Mouse (Mus musculus) Patski (cell line): ENCODE measurements at regions not wholly inside any gene's neighbourhood (a gene's known extent, or its start where the extent isn't known, plus 50 kb on each side); places are given as distances from the start of the nearest gene placed in this dataset.

Experiments used
- ATAC-seq: fragments of 100-300 bp; one replicate; pipeline ENCODE4 v1.8.0; 2021
- CTCF ChIA-PET: fragments of 350-600 bp; sonication (Branson Sonifier 250); formaldehyde crosslinking; loops from one replicate; lab custom pipeline; 2022; ENCODE audit warnings: inconsistent platforms; lab: Charles Lee
- POLR2A ChIA-PET: fragments of 350-600 bp; sonication (Branson Sonifier 250); formaldehyde crosslinking; loops from one replicate; lab custom pipeline; 2022; ENCODE audit warnings: antibody characterized with exemption, inconsistent platforms; lab: Charles Lee
- DNase-seq: peaks from one replicate; pipeline ENCODE4 v3.0.0-alpha.2; 2011; ENCODE audit warnings: low read depth, low spot score
- H3K27me3 ChIP-seq: fragments of 371-371 bp; one replicate; pipeline ENCODE4 v1.5.1; 2021
- CTCF ChIP-seq: fragments of 100-300 bp; IDR thresholded peaks from one replicate; pipeline ENCODE4 v1.5.1; 2021
- in situ Hi-C: fragments of 300-500 bp; cut with MboI; formaldehyde crosslinking; loops from 3 replicates; pipeline ENCODE4 v1.11.1; 2018; ENCODE audit warnings: low pct_unique_long_range_greater_than_20kb, mixed read lengths

DNA sequence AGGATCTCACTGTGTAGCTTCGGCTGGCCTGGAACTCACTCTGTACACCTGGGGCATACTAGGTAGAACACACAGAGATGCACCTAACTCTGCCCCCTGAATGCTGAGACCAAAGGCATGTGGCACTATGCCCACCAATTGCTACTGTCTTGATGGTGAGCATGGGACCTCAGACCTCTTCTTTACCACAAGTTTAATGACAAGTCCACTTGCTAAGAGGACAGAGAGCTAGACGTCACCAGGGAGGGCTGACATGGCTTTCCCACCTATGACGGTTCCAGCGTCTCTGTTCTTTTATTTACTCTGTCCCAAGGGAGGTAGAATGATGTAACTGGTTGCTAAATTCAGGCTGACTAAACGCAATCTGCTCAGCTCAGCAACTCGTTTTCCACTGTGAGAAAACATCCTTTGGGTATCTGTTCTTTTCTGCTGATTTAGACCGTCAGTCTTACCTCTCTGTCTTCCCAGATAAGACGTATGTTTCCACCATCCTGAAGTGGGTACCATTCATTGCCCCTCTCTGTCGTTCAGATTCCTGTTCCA lies 88.6 kb upstream of the Adra1d start:
- DNase-seq: no peak
- POLR2A ChIA-PET: no interaction called here
- H3K27me3 ChIP-seq: no peaks in the 10 kb centered on the region
- in situ Hi-C loops: no loop called here
- CTCF ChIA-PET: no interaction called here
- no peak for ATAC-seq
- TF ChIP-seq CTCF: no peak

DNA sequence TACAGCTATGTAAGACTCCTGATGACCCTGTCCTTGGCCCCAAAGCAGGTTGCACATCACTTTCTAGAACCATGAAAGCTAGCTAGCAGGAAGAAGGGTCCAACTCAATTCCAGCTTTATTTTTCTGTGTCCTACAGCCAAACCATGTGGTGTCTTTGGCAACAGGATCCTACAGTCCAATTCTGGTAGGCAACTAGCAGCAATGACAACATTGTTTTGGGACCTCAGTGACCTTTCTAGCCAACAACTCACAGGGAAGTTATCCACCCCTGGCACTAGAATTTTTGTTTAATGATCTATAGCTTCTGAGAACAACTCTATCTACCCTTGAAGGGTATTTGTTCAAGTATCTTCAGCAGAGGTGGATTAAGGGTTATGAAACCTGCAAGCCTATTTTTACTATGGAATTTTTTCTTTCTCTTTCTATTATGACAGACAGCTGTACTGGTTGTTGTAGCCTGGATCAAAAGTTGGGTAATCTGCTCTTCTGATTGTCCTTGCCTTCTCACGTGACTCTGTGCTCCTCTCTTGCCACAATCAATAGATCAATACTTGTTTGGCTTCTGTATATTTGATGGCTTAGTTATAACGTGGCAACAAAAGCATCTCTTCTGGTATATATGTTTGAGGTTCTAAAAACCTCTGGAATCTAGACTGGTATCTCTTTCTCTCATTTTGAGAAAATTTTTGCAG lies 82.2 kb upstream of the Adra1d start:
- no peak for DNase-seq
- H3K27me3 ChIP-seq: no peaks in the 10 kb centered on the region
- TF ChIP-seq CTCF: no peak
- ChIA-PET CTCF (interaction anchor here (0.9 to 1.2 kb wide), 3 partner anchors 13 to 15 kb away, joined by 3 read pairs; no protein-coding TSS in a partner anchor), POLR2A (interaction anchor here (1.1 kb wide), 1 partner anchor 11 kb away, joined by 4 read pairs; no protein-coding TSS in a partner anchor)
- in situ Hi-C loops: no loop called here
- ATAC-seq: no peak

DNA sequence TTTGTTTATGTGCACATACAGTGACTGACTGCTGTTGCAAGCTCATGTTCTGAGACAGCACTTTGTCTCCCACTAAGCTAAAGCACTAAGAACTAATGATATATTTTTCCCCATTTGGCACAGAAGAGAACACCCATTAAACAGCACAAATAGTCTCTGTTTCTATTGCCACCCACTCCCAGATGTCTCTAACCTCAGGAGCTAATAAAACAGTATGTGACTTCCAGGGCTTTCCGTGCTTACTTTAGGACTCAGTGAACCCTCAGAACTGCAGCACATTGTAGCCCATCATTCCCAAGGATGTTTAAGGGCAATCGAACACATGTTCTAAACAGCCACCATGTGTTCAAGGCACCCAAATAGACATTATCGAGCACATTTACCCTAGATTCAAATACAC lies 80.4 kb upstream of the Adra1d start:
- ChIA-PET CTCF (interaction anchor here (1.5 kb wide), 1 partner anchor 18 kb away, joined by 3 read pairs; no protein-coding TSS in a partner anchor), POLR2A (no interaction called here)
- no peak for TF ChIP-seq CTCF
- no peaks in the 10 kb centered on the region for H3K27me3 ChIP-seq
- DNase-seq (no peak), ATAC-seq (no peak)
- in situ Hi-C loops: no loop called here

DNA sequence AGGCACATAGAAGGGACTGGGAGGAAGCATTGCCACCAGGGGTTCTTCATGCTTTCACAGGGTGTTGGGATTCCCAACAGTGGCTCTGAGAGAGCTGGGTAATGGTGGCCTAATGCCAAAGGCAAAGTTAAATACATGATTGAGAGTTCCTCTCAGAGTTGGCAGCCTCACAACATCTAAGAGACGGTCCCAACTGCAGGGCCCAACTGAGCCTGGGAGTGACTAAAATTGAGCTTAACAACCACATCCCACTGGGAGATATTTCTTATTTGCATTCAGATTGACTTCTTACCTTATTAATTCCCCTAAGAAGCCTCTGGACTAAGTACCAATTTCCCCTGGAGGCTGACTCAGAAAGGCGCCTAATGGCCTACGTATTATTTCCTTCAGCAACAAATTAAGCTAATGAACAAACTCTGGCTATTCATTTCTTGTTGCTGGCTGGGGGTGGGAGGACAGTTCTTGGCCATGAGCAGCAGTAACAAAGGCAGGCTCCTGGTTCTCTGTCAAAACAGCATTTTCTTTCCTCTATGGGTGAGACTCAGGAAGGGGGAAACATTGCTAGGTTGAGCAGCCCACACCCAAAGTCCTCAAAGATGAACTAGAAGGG lies 77.0 kb upstream of the Adra1d start:
- H3K27me3 ChIP-seq: no peaks in the 10 kb centered on the region
- ATAC-seq (no peak), DNase-seq (no peak)
- ChIA-PET CTCF (interaction anchor here (1.2 to 2.1 kb wide), 4 partner anchors 11 to 27 kb away, joined by 3 to 8 read pairs (median 5); no protein-coding TSS in a partner anchor), POLR2A (no interaction called here)
- no peak for TF ChIP-seq CTCF
- in situ Hi-C loops: no loop called here

DNA sequence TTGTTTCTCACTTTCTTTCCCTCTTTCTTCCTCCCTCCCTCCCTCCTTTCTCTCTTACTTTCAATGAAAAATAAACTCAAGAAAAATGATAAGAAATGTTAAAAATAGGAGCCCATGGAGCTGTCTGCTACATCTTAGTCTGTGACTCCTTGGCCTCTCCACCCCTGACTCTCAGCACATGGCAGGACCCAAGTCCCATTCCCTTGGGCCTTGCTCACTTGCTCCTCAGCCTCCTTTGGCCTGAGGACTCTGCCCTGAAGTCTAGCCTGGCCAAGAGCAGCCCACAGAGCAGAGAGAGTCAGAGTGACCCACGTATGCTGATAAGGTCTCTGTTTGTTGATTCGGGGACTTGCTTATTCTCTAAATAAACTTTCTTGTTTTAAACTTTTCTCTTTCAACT lies 73.7 kb upstream of the Adra1d start:
- CTCF ChIA-PET: interaction anchor here (1.3 kb wide), 1 partner anchor 31 kb away, joined by 3 read pairs; no protein-coding TSS in a partner anchor
- H3K27me3 ChIP-seq: no peaks in the 10 kb centered on the region
- ATAC-seq: no peak
- no peak for DNase-seq
- no peak for TF ChIP-seq CTCF
- in situ Hi-C loops: no loop called here
- POLR2A ChIA-PET: no interaction called here

DNA sequence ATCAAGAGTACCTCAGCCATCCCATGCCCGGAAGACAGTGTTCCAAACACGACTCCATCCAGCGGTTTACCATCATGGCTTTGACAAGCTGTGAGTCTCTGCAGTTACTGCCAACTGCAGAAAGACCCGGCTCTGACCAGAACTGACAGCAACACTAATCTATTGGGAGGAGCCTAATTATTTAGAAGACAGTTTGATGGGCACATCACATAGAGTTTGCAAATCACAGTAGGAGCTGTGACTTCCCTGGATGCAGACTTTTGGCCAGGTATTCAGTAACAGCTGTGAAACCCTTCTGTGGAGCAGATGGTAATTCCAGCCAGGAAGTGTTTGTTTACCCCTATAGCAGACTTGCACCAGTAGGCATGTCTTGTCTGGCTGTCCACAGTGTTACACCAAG lies 55.8 kb upstream of the Adra1d start:
- H3K27me3 ChIP-seq: no peaks in the 10 kb centered on the region
- DNase-seq: no peak
- ChIA-PET POLR2A (no interaction called here), CTCF (no interaction called here)
- no peak for ATAC-seq
- in situ Hi-C loops: no loop called here
- TF ChIP-seq CTCF: no peak

DNA sequence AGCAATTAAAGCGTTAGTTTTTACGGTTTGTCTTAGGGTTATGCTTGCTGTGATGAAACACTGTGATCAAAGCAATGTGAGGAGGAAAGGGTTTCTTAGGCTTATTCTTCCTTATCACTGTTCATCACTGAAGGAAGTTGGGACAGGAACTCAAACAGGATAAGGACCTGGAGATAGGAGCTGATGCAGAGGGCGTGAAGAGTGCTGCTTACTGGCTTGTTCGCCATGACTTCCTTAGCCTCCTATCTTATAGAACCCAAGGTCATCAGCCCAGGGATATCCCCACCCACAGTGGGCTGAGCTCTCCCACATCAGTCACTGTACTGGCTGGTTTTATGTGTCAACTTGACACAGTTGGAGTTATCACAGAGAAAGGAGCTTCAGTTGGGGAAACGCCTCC lies 50.4 kb upstream of the Adra1d start:
- in situ Hi-C loops: no loop called here

More for the DNA sequence above, 50.4 kb upstream of the Adra1d start:
- DNase-seq (no peak), ATAC-seq (no peak)
- CTCF ChIA-PET: interaction anchor here (0.8 to 1.4 kb wide), 3 partner anchors 10 to 122 kb away, joined by 3 read pairs; no protein-coding TSS in a partner anchor
- no peaks in the 10 kb centered on the region for H3K27me3 ChIP-seq
- POLR2A ChIA-PET: no interaction called here
- no peak for TF ChIP-seq CTCF
